Mouse (Mus musculus) ovary, adult 2 months (tissue): ENCODE measurements around the gene Nt5dc2. TPM values are rescaled to one million over a fixed set of nuclear protein-coding genes. Genes with fewer than 3 reads are reported as not detected.

Experiments used
- polyA plus RNA-seq: library from polyadenylated mRNA; depleted of rRNA; stranded (reverse); fragments of >200 nt; gene quantifications from 2 replicates; pipeline ENCODE4 v1.2.3, GENCODE M21; 2012; rRNA removed

The Nt5dc2 gene
- polyA plus RNA-seq: 219 and 301 TPM in 2 replicates

DNA sequence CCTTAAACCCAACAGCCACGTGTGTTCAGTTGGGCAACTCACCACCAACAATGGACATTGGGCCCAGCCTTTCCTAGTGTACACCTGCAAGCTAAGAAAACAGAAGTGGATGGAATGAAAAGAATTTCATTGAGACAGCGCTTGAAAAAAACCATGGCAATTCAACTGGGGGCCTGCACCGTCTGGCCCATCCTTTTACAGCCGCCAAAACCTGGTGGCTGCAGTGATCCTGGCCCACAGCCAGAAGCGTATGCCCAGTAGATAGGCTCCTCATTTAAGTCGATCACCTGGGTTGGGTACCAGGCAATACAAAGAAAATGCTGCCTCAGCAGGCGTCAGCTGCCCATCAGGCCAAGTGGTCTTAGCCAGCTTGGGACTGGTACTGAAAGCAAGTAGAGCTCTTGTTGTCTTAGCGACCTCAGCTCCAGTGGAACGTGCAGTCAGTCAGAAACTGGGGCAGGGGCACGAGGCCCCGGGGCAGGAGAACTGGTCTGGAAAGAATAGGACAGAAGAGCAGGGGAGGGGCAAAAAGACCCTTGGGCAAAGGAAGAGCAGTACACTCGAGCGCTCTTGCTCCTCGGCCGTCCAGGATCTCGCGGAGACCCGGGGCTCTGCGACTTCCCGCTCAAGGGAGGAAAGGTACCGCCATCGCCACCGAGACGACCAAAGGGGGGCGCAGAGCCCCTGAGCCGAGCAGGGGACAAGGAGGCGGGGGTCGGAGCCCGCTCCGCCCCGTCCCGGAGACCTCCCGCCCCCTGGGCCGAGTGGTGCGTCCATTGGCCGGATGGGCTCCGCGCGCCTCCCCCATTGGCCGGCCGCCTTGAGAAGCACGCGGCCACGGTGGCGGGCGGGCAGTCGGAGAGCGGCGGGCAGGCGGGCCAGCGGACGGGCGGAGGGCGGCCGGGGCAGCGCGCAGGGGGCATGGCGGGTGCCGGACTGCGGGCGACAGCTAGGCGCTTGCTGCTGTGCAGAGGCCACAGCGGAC is at the start of gene Nt5dc2:
Gene Nt5dc2, plus strand, starts transcription at position 818 of the 985 bp plus-strand sequence.

DNA sequence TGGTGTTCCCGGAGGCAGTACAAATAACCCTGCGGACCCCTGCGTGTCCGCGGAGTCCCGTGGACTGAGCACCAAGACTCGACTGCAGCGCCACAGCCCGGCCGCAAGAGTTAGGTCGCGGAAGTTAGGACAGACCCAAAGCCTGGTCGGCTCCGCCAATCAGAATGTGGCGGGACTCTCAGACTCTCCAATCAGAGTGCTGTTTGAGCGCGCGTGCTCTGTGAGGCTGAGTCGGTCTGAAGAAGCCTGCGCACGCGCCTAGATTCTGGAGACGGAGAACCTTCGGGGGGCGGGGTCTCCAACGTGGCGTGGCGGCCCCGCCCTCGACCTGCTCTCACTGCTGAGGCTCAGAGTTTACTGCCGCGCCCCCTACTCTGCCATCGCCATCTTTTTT is 2.0 kb upstream of the Nt5dc2 start, which contains the start of gene Smim4:
Gene Smim4, minus strand, starts transcription at position 131 of the 394 bp plus-strand sequence.

GRCm38 (mm10) chr14:31168425-31168824 is 37.6 kb downstream of the Nt5dc2 start, which contains the start of gene Stab1:
Gene Stab1, minus strand, starts transcription at chr14:31168641.

Other genes starting within 250 kb of the Nt5dc2 start
- 0.95 and 1.6 TPM in 2 replicates for gene Itih4, start 244.6 kb upstream of the Nt5dc2 start, polyA plus RNA-seq
- 0.70 and 1.7 TPM in 2 replicates for gene Itih3, start 207.3 kb upstream of the Nt5dc2 start, polyA plus RNA-seq
- gene Itih1, start 187.8 kb upstream of the Nt5dc2 start, polyA plus RNA-seq: 0.10 and 0.25 TPM in 2 replicates
- gene Nek4, start 179.7 kb upstream of the Nt5dc2 start, polyA plus RNA-seq: 5.3 and 6.0 TPM in 2 replicates
- 29.6 and 34.0 TPM in 2 replicates for gene Glt8d1, start 129.7 kb upstream of the Nt5dc2 start, polyA plus RNA-seq
- gene Spcs1, start 129.4 kb upstream of the Nt5dc2 start, polyA plus RNA-seq: 86.0 and 103 TPM in 2 replicates
- gene Pbrm1, start 111.9 kb upstream of the Nt5dc2 start, polyA plus RNA-seq: 18.3 and 21.1 TPM in 2 replicates
- gene Gnl3, start 111.9 kb upstream of the Nt5dc2 start, polyA plus RNA-seq: 15.6 and 20.4 TPM in 2 replicates
- 37.4 and 49.0 TPM in 2 replicates for gene Smim4, start 2.1 kb upstream of the Nt5dc2 start, polyA plus RNA-seq
- gene Stab1, start 37.6 kb downstream of the Nt5dc2 start, polyA plus RNA-seq: 154 and 157 TPM in 2 replicates
- gene Tnnc1, start 77.3 kb downstream of the Nt5dc2 start, polyA plus RNA-seq: 0.57 and 1.1 TPM in 2 replicates
- 521 and 546 TPM in 2 replicates for gene Nisch, start 85.9 kb downstream of the Nt5dc2 start, polyA plus RNA-seq
- gene Sema3g, start 86.8 kb downstream of the Nt5dc2 start, polyA plus RNA-seq: 27.2 and 32.3 TPM in 2 replicates
- gene Phf7, start 120.3 kb downstream of the Nt5dc2 start, polyA plus RNA-seq: 4.6 and 4.7 TPM in 2 replicates
- gene Bap1, start 120.4 kb downstream of the Nt5dc2 start, polyA plus RNA-seq: 65.6 and 92.0 TPM in 2 replicates
- gene Dnah1, start 192.8 kb downstream of the Nt5dc2 start, polyA plus RNA-seq: 5.8 and 7.6 TPM in 2 replicates
- 10.3 and 13.6 TPM in 2 replicates for gene Capn7, start 205.6 kb downstream of the Nt5dc2 start, polyA plus RNA-seq